Mouse (Mus musculus): ENCODE measurements at regions not wholly inside any gene's neighbourhood (a gene's known extent, or its start where the extent isn't known, plus 50 kb on each side); places are given as distances from the start of the nearest gene placed in this dataset.

DNA sequence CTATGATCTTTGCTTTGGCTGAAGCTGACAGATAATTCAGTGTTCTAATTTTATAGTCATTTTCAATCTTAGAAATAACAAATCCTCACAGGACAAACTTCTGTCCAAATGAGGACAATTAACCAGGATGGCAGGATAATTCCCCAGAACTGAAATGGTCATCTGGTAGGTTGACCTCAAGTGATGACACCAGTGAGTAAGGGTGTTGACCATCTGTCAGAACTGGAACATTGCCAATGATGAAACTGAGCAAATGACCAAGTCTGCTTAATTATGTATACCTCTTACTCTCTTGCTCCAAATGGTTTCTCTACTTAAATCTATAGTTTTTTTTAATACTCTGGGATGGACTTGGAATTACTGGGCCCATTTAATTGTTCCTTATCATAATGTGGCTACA is 1336.9 kb upstream of the Tenm3 start:
- DNase-seq (ENCODE audit: low spot score), result no peak

DNA sequence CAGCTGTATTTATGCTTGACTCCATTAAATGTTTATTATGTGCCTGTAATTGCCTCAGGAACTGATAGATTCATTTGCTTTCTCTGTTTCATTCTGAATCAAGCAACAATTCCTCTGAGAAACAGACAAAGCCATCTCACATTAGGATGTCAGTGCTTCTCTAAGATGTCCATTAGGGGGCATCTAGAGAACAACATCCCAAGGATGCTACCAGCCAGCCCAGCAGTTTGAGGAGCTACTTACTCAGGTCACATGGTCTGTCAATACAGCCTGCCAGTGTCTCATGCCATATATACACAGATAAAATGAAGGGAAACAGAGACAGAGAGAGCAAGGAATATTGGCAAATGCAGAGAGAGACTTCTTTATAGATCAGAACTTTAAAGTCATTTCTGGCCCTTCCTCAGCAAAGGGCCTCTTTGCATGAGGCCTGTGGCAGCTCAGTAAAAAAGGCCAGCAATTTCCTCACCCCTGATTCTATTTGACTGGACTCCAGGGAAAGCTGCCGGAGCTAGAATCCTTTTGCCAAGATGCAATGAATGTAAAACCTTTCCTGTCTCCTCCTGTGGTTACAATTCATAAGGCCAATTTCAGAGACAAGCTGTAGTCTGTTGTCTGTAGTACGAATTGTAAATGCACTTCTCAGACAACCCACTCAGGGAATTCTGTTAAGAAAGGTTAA is 1321.2 kb upstream of the Tenm3 start:
- DNase-seq (ENCODE audit: low spot score), result peak; percentile 22

DNA sequence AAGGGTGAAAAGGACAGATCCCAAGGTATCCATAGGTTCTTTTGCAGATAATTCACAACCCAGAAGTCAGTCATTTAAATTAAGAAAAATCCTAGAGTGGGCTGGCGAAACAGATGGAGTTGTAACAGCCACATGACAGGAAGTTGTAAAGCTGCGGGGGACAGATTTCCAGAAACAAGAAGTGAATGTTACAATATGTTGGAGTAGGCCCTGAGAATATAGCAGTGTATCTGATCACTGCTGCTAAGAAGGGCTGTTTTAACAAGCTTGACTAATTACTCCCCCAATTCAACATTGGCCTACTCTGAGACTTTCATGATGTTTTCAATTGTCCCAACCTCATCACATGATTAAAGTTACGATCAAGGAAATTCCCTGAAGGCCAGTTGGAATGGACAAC is 1317.3 kb upstream of the Tenm3 start:
- no peak for DNase-seq (ENCODE audit: low spot score)

DNA sequence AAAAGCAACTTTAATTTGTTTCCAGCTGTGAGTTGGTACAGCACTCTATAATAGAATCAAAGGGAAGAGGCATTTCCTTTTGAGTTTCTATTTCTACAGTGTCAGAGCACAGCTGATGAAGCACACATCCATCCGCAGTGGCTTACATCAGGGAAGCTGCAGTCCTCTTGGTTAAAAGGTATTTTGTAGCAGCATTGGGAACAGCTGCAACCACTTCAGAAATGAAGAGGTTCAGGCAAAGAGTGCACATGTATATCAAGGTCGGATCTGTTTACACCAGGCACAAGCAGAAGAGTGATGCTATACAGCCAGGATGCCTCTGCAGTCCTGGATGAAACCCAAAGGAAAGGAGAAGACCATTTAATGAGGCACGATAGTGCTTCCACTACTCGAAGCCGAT is 1316.6 kb upstream of the Tenm3 start:
- no peak for DNase-seq (ENCODE audit: low spot score)

DNA sequence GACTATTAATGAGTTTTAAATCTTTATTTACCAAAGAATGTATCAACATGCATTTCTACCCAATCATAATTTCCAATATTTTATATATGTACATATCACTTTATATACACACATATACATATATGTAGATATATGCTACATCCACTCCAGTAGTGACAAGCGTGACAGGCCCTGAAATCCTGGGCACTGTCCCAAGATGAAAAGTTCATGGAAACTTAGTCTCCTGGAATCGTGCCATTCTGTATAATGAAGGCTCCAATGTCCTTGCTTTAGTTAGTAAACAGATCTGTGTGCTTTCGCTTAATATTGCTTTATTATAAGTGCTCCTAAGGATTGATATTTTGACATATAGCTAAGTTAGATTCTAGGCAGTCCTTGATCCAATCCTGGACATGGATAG is 1296.1 kb upstream of the Tenm3 start:
- DNase-seq (ENCODE audit: low spot score), result no peak

DNA sequence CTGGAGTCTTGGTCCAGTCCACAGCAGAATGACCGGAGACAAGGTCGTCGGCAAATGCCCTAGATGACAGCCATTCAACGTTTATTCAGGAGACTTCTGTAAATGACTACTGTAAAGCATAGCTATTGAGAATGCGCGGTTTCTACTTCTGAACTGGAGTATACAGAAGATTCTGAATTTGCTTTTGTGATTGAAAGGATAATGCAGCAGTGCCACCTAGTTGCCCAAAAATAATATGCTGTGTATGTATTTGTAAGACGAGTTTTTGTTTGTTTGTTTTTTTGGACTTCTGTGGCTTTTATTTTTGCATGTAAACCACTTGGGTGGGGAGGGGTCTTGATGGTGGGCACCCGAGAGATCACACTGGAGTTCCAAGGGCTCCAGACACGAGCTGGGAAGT is 1276.3 kb upstream of the Tenm3 start:
- DNase-seq (ENCODE audit: low spot score), result no peak

DNA sequence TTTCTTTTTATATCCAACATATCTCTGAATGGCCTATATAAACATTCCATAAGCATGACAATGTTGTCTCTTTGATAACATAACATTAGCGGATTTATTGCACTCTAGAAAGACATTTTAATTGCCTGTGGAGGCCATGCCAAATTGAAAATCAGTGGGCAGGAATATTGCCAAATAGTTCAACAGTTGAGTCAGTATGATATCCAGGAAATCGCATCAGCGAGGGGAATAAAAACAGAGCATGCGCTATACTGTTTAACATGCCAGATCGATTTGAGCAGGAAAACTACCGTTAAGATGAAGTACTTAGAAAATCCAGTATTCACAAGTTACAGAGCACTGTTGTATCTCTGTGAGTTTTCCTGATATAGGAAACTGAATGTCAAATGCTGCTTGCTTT is 1238.6 kb upstream of the Tenm3 start:
- no peak for DNase-seq (ENCODE audit: low spot score)

DNA sequence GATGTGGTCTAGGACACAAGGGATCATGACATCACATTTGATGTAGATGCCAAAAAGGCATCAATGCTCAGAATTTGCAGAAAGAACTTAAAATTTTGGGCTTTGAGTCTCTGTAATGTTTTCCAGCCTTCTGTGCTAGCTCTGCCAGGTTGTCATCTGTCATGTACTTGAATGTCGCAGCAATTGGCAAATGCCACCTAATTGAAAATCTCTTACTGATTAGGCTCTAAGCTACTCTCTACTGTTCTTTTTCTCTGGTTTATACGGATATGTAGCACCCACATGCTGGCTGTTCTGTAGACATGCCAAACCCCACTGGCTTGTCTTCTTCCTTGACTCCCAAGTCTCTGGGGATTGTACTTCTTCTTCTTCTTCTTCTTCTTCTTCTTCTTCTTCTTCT is 1193.3 kb upstream of the Tenm3 start:
- no peak for DNase-seq (ENCODE audit: low spot score)

DNA sequence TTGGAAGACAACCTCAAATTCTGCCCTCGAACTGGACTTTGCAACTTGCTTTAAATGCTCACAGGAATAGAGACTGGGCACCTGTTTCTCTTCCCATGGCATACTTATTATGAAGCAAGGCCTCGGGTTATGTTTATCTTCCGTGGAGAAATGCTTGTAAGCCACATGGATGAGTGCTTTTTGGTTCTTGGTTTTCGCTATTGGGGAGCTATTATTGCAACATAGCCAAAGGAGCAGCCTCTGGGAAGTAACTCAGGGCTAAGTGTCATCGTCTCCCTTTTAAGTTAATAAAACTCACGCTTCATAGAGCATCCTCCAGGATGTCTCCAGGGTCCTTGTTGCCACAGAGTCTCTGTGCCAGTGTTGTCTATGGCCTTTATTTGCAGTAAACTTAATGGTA is 1183.8 kb upstream of the Tenm3 start:
- DNase-seq (ENCODE audit: low spot score), result no peak

DNA sequence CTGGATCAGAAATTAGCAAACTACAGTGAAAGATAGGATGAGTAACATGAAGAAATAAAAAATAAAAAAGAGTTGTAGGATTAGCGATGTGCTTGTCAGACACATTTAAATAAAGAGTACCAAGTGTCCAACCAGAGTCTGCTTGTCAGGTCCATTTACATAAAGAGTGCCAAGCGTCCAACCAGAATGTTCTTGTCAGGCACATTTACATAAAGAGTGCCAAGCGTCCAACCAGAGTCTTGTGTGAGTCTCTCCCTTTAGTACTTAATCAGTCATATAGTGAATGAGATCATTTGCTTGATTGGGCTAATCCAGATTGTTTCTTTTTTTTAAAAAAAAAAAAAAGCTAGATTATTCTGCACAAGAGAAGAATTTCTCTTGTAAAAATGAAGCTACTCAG is 1163.8 kb upstream of the Tenm3 start:
- DNase-seq (ENCODE audit: low spot score), result peak; percentile 2

DNA sequence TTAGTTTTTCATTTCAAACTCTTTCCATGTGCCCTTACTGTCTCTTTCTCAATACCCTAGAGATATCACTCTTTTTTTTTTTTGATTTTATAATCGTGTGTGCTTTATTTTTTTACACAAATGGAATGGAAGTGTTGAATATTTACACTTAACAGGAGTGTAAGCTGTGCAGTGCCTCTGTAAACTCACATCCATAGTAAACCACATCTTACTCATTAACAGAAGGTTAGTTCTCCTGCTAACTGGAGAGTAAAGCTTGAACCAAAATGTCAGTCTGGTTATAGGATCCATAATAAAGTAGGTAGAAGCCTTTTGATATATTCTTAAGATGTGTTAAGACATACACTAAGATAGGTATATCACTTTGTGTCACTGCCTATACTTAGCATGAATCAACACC is 1160.5 kb upstream of the Tenm3 start:
- DNase-seq (ENCODE audit: low spot score), result no peak

DNA sequence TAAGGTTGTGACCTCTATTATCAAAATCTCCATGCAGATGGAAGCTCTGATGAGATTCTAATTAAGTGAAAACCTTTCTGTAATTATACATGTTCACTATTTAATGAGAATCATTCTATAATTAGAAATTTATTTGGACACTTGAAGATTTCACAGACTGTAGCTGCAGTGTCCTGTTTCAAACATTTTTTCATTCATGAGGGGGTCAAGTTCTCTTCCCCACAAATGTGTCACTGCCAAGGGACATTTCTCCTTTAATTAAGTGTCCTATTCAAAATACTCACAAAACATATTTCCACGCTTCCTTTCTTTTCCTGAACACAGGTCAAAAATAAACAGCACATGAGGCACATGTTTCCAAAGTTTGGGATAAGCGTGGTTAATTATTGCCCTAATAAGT is 1159.9 kb upstream of the Tenm3 start:
- no peak for DNase-seq (ENCODE audit: low spot score)

DNA sequence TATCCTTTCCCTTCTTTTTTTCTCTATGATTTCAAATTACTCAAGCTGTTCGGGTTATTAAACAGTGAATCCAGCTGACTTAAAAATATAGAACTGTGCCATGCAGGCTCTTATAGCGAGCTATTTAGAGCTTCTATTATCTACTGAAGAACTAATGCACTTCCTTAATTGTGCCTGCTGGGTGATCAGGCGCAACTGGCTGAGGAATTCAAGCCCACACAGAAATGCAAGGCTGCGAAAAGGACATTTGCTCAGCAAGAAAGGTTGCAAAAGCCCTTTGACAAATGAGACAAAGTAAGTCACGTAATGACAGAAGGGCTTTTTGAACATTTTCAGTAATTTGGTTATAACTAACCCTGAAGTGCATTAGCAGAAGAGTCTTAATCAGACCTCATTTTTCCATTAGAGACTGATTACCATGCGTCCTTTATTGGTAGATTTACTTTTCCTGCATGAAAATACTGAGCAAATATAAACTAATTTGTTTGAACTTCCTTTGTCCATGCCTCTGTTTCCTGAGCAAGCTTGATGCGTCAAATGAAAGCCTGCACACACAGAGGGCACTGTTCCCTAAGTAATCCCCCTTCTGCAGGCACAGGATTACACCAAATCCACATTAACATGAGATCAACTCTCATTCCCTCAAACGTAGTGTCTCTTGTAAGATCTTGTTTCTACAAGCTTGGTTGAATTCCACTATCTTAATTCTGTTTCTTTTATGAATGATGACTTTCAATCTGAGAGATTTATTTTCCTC is 1154.7 kb upstream of the Tenm3 start:
- DNase-seq (ENCODE audit: low spot score), result peak; percentile 51

All from embryo, embryonic 10.5 days (tissue).